Mouse (Mus musculus) lung, embryonic 15.5 days (tissue): Measurements from ENCODE around the gene Dennd1b. TPM values are rescaled to one million over a fixed set of nuclear protein-coding genes. Genes with fewer than 3 reads are reported as not detected.

Source experiments
- ATAC-seq: fragments of 200-750 bp; cut with Nextera tagmentation; 2 replicates; pipeline ENCODE4 v1.8.0; 2017; ENCODE audit warnings: moderate number of reproducible peaks, borderline replicate concordance; ENCODE audit not compliant: low FRiP score, low TSS enrichment; ENCODE audit errors: extremely low read depth
- H3K27ac ChIP-seq: fragments of 300-500 bp; sonication (generic); 2 replicates; pipeline ENCODE4 v1.5.1; 2015; ENCODE audit warnings: moderate library complexity, mild to moderate bottlenecking, inconsistent platforms
- H3K27me3 ChIP-seq: fragments of 300-500 bp; sonication (generic); 2 replicates; pipeline ENCODE4 v1.6.1; 2015; ENCODE audit warnings: inconsistent platforms
- H3K36me3 ChIP-seq: fragments of 300-500 bp; sonication (generic); 2 replicates; pipeline ENCODE4 v1.6.1; 2015; ENCODE audit warnings: inconsistent platforms
- H3K4me1 ChIP-seq: fragments of 300-500 bp; sonication (generic); 2 replicates; pipeline ENCODE4 v1.6.1; 2015; ENCODE audit warnings: inconsistent platforms
- H3K4me2 ChIP-seq: fragments of 300-500 bp; sonication (generic); 2 replicates; pipeline ENCODE4 v1.6.1; 2015; ENCODE audit warnings: inconsistent platforms, mild to moderate bottlenecking, moderate library complexity
- H3K4me3 ChIP-seq: fragments of 300-500 bp; sonication (generic); 2 replicates; pipeline ENCODE4 v1.5.1; 2015; ENCODE audit warnings: mild to moderate bottlenecking, inconsistent platforms
- H3K9ac ChIP-seq: fragments of 300-500 bp; sonication (generic); 2 replicates; pipeline ENCODE4 v1.6.1; 2015; ENCODE audit warnings: inconsistent platforms
- H3K9me3 ChIP-seq: fragments of 300-500 bp; sonication (generic); 2 replicates; pipeline ENCODE4 v1.6.1; 2016; ENCODE audit warnings: inconsistent platforms
- WGBS: fragments of 180-500 bp; shearing (Covaris S2); methylation state at CpG from one replicate; pipeline ENCODE4 v1.1.7; 2015; 5-methylcytosine and 5-hydroxymethylcytosine counted together
- polyA plus RNA-seq: library from polyadenylated mRNA; unstranded; fragments of >200 nt; fragmentation: Nextera tagmentation; extraction: Ambion mirVana; gene quantifications from 2 replicates; pipeline ENCODE4 v1.2.1, GENCODE M21; 2015

The Dennd1b gene
- polyA plus RNA-seq = 10.3 and 12.3 TPM in 2 replicates

DNA sequence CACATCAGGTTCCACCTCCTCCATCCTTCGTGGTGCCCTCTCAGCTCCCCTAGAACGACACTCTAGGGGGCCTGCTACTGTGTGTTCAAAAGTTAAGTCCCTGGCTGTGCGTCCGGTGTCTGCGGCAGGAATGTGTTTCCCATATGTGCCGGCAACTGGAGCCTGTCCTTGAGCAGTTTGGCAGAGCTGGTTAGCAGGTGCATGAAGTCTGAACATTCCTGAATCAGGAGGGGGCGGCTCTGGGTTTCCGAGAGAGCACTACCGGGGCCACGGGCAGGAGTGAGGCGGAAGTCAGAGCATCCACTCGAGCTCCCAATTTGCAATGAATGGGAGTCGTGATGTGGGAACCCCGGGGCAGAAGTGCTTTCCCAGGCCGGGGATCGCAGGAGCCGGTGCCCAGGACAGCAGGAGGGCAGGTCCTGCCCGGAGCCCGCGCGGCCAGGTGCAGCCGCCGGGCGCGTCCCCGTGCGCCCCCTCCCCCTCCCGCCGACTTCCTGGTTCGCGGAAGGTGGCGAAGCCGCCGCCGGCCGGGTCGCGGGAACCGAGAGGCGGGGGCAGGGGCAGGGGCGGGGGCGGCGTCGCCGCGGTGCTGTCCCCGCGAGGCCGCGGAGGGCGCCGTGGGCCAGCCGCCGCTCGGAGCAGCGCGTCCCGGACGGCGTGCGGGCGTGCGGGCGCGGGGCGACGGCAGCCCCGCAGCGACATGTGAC is at the start of gene Dennd1b:
Gene Dennd1b (plus strand): TSS at position 275 of the 707 bp plus-strand sequence.
- peak; percentile 80 for ATAC-seq
- no peaks in the 10 kb centered on the region; the same call in 1 of the 2 replicates for H3K36me3 ChIP-seq
- H3K27ac ChIP-seq = peak within 1 kb of the TSS; percentile 93
- no peaks in the 10 kb centered on the region for H3K9me3 ChIP-seq
- peaks cover 8% of the 10 kb centered on the region; the same call in 1 of the 2 replicates for H3K4me1 ChIP-seq
- H3K9ac ChIP-seq = peak within 1 kb of the TSS; percentile 82
- peak within 1 kb of the TSS; percentile 72 for H3K4me2 ChIP-seq
- peak within 1 kb of the TSS; percentile 79 for H3K4me3 ChIP-seq
- WGBS = under 1% methylated on average over 48 of the region's 69 CpGs
- no peaks in the 10 kb centered on the region for H3K27me3 ChIP-seq

DNA sequence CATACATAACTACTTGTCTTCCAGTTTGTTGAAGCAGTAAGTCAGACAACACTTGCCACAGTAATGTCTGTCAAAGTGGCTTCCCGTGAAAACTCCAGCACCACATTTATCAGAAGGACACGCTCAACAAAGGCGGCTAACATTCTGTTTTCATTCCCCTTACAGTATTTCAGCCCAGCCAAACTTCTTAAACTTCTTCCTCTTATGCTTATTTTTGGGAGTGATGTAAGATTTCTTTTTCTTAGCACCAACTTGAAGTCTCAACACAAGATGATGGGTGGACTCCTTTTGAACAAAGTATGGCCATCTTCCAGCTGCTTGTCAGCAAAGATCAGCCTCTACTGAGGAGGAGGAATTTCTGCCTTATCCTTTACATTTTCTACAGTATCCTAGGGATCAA is 47.6 kb upstream of the Dennd1b start:
- Histone ChIP-seq H3K4me1 (peaks cover 12% of the 10 kb centered on the region; the same call in 1 of the 2 replicates), H3K4me3 (no peak overlapping the region), H3K27ac (no peak overlapping the region), H3K9me3 (no peaks in the 10 kb centered on the region), H3K4me2 (no peak overlapping the region), H3K27me3 (no peaks in the 10 kb centered on the region), H3K9ac (no peak overlapping the region), H3K36me3 (no peaks in the 10 kb centered on the region)
- 52% methylated on average over 3 of the region's 3 CpGs for WGBS
- no peak for ATAC-seq

DNA sequence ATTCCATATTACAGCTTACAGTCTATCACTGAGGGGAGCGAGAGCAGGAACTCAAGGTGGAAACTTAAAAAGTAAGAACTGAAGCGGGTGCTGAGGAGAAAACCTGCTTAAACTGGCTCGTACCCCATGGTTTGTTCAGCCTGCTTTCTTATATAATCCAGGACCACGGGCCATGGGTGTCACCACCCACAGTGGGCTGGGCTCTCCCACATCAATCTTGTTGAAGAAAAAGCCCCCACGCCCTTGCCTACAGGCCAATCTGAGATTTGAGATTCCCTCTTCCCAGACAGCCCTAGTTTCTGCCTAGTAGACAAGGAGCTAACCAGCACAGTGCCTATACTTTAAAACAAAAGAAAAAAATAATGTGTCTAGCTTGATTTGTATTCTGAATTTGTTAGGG is 43.6 kb upstream of the Dennd1b start:
- 73% methylated on average over 5 of the region's 5 CpGs for WGBS
- H3K36me3 ChIP-seq = no peaks in the 10 kb centered on the region
- no peak overlapping the region for H3K4me2 ChIP-seq
- H3K27me3 ChIP-seq = no peaks in the 10 kb centered on the region
- H3K4me3 ChIP-seq = no peak overlapping the region
- H3K4me1 ChIP-seq = no peaks in the 10 kb centered on the region
- no peak overlapping the region for H3K9ac ChIP-seq
- H3K9me3 ChIP-seq = no peaks in the 10 kb centered on the region
- no peak overlapping the region for H3K27ac ChIP-seq
- ATAC-seq = no peak

DNA sequence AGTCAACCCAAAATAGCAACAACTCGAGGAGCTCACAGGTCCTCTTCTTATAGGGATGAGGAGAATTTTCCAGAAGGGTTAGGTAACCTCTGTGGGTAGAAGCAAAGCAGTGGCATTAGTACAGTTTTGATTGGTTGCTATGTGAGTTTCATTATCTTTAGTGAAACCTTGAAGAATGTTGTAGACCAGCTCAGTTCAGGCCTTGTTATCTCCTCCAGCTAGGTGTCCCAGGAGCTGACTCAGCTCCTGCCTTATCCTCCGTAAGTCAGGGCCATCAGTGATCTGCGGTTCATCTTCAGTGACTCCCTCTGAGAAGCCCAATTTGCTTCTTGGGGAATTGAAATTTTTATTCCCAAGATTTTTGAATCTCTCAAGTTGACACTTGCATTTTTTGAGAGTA is 43.2 kb upstream of the Dennd1b start:
- Histone ChIP-seq H3K4me3 (no peak overlapping the region), H3K27me3 (no peaks in the 10 kb centered on the region), H3K9me3 (no peaks in the 10 kb centered on the region), H3K27ac (no peak overlapping the region), H3K9ac (no peak overlapping the region), H3K4me2 (no peak overlapping the region), H3K4me1 (no peaks in the 10 kb centered on the region), H3K36me3 (no peaks in the 10 kb centered on the region)
- no peak for ATAC-seq
- 76% methylated on average over 3 of the region's 3 CpGs for WGBS

DNA sequence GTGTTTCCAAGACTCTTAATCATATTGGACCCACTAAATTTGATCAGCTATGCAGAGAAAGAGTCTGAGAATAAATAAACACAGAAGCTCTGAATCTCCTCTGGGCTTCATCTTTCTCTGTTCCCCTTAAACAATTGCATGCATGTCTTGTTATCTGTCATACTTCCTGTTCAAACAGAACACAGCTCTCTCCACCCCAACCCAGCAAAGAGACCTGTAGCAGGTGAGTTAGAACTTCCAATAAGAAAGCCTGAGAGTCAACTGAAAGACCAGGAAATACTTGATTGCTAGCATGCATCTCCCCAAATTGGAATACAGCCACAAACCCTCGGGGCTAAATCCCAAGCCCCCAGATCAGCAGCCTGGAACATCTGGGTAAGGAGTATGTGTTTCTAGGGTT is 42.4 kb upstream of the Dennd1b start:
- H3K4me2 ChIP-seq = no peak overlapping the region
- H3K27ac ChIP-seq = no peak overlapping the region
- no peaks in the 10 kb centered on the region for H3K36me3 ChIP-seq
- ATAC-seq = no peak
- no peaks in the 10 kb centered on the region for H3K4me1 ChIP-seq
- no peaks in the 10 kb centered on the region for H3K27me3 ChIP-seq
- H3K9ac ChIP-seq = no peak overlapping the region
- H3K9me3 ChIP-seq = no peaks in the 10 kb centered on the region
- no peak overlapping the region for H3K4me3 ChIP-seq
- 38% methylated on average over 1 of the region's 1 CpGs for WGBS

DNA sequence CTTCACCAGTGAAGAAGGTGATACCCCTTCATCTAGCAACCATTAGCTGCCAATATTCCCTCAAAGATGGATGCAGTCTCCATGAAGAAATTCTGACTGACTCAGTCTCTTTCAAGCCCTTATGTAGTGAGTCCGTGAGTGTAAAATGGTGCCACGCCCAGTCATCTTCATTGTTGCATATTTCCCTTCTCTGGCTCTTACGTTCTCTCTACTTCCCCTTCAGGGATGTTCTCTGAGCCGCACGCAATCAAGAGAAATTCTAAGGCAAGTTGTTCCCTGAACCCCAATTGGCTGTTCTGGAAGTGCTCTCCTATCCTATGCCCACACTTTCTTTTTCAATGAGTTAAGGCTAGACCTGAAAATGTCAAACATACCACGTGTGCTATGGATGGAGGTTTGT is 40.3 kb upstream of the Dennd1b start:
- no peak for ATAC-seq
- H3K9ac ChIP-seq = no peak overlapping the region
- H3K9me3 ChIP-seq = no peaks in the 10 kb centered on the region
- WGBS = 84% methylated on average over 6 of the region's 6 CpGs
- H3K4me3 ChIP-seq = no peak overlapping the region
- H3K27ac ChIP-seq = no peak overlapping the region
- H3K36me3 ChIP-seq = no peaks in the 10 kb centered on the region
- no peaks in the 10 kb centered on the region; the same call in 1 of the 2 replicates for H3K4me1 ChIP-seq
- H3K27me3 ChIP-seq = no peaks in the 10 kb centered on the region
- no peak overlapping the region for H3K4me2 ChIP-seq

DNA sequence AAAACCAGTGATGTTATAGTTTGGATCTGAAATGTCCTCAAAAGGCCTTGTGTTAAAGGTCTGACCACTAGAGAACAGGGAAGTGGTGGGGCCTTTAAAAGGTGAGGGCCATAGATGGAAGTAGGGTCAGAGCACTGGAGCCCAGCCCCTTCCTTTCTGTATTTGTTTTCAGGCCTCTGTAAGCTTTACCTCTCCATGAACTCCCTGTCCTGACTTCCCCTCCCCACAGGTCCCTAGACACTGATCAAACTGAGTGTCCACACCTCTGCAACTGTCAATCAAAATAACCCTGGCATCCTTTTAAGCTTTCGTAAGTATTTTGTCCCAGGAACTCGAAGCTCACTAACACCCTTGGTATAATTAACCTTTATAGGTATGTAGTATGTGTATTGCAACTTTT is 39.0 kb upstream of the Dennd1b start:
- Histone ChIP-seq H3K4me3 (no peak overlapping the region), H3K36me3 (no peaks in the 10 kb centered on the region)
- WGBS = 75% methylated on average over 2 of the region's 2 CpGs

DNA sequence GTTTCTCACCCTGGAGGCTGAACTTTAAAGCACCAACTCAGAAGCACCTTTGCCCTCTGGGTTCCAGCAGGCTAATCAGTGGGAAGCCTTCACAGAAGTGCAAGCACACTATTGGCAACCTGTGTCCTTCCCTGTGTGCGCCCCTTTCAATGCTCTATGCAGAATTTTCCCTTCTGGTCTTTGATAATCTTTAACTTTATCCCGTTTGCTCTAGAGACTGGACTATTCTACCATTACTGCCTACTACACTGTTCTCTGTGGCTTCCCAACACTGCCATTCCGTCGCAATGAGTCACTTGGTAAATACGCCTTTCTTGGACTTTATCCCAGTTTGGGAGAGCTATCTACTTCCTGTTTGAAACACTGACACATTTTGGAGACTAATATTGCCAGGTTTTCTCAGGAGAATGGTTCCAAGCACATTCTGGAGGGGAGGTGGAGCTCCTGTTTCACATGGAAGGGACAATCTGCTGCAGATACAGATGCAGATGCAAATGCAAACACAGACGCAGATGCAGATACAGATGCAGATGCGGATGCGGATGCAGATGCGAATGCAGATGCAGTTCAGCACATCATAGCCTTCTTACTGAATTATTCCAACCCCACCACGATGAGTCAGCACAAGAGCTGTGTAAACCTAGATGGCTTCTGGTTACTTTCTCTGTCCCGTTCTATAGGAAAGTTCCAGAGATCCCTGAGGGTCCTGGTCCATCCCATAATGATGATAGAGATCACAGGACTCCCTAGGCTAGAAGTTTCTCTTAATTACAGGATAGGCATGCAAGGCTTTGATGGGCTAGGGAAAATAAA is 34.4 kb upstream of the Dennd1b start:
- H3K36me3 ChIP-seq = no peaks in the 10 kb centered on the region
- 48% methylated on average over 11 of the region's 11 CpGs for WGBS
- H3K9me3 ChIP-seq = no peaks in the 10 kb centered on the region
- H3K4me3 ChIP-seq = no peak overlapping the region
- peaks cover 22% of the 10 kb centered on the region for H3K4me1 ChIP-seq
- H3K27ac ChIP-seq = peak overlapping the region; percentile 90
- no peak overlapping the region for H3K9ac ChIP-seq
- H3K4me2 ChIP-seq = peak overlapping the region; percentile 34; the same call in 1 of the 2 replicates
- no peaks in the 10 kb centered on the region for H3K27me3 ChIP-seq
- peak; percentile 86 for ATAC-seq

More for the DNA sequence above, 39.0 kb upstream of the Dennd1b start:
- ATAC-seq = no peak
- no peaks in the 10 kb centered on the region for H3K9me3 ChIP-seq
- H3K4me1 ChIP-seq = peaks cover 8% of the 10 kb centered on the region
- H3K27ac ChIP-seq = no peak overlapping the region
- no peaks in the 10 kb centered on the region for H3K27me3 ChIP-seq
- no peak overlapping the region for H3K4me2 ChIP-seq
- H3K9ac ChIP-seq = no peak overlapping the region

DNA sequence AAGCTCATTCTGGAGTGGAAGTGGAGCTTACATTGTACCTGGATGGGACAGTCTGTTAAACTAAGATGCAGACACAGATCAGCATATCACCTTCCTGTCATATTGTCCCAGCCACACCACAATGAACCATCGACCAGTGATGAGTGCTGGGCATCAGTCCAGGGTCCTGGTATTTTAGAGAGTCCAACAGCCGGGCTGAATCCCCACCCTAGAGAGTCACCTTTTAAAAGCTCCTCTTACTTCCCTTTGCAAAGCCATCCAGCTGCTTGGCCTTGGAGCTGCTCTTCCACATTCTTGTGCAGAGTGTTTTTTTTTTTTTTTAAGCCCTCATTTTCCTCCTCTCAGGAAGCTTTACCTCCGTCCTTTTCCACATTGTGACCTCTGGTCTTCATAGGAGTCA is 33.2 kb upstream of the Dennd1b start:
- Histone ChIP-seq H3K27ac (peak overlapping the region; percentile 72), H3K9me3 (no peaks in the 10 kb centered on the region), H3K27me3 (no peaks in the 10 kb centered on the region), H3K4me1 (peaks cover 22% of the 10 kb centered on the region), H3K9ac (no peak overlapping the region), H3K4me3 (no peak overlapping the region), H3K4me2 (no peak overlapping the region), H3K36me3 (no peaks in the 10 kb centered on the region)
- 19% methylated on average over 3 of the region's 3 CpGs for WGBS
- ATAC-seq = no peak; the same call in 1 of the 2 replicates

DNA sequence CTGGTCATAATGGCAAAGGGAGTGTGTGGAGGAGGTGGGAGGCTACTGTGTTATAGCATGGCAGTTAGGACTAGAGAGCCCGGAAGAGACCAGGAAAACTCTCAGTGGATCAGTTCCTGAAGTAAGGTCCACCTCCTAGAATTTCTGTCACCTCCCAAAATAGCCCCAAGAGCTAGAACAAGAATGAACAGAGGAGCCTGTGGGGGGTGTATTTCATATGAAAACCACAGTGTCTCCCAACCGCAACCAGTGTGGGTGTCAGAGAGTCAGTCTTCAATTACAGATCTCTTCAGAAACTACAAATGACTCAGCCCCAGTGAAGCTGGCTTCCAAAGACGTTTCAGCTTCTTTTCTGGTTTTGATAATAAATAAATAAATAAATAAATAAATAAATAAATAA is 32.4 kb upstream of the Dennd1b start:
- no peak overlapping the region for H3K4me2 ChIP-seq
- 64% methylated on average over 3 of the region's 3 CpGs for WGBS
- H3K4me1 ChIP-seq = peaks cover 22% of the 10 kb centered on the region
- H3K9ac ChIP-seq = no peak overlapping the region
- no peak overlapping the region; the same call in 1 of the 2 replicates for H3K27ac ChIP-seq
- H3K4me3 ChIP-seq = no peak overlapping the region
- ATAC-seq = no peak
- no peaks in the 10 kb centered on the region for H3K36me3 ChIP-seq
- H3K27me3 ChIP-seq = no peaks in the 10 kb centered on the region
- no peaks in the 10 kb centered on the region for H3K9me3 ChIP-seq

DNA sequence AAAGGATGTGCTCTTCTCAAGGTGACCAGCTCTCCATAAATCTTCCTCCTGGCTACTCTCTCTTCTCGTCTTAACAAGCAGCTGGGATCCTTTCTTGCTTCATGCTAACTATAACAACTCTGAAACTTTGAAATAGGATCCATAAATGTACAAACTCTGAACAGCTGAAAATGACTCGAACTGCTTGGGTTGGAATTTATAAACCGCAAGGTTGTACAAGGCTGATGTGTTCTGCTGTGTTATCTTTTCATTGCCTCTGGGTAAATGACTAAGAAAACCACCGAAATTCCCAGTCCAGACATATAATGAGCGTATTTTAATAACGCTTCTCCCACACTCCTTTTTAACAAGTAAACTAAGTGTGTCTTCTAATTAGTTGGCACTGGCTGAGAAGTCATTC is 27.1 kb upstream of the Dennd1b start:
- no peaks in the 10 kb centered on the region for H3K4me1 ChIP-seq
- WGBS = 46% methylated on average over 6 of the region's 6 CpGs

More for the DNA sequence above, 27.1 kb upstream of the Dennd1b start:
- Histone ChIP-seq H3K36me3 (no peaks in the 10 kb centered on the region), H3K27me3 (no peaks in the 10 kb centered on the region), H3K9ac (no peak overlapping the region), H3K9me3 (no peaks in the 10 kb centered on the region), H3K4me2 (no peak overlapping the region), H3K4me3 (no peak overlapping the region), H3K27ac (no peak overlapping the region)
- no peak for ATAC-seq
